Mouse (Mus musculus) gastrocnemius, postnatal 10 days (tissue): ENCODE measurements at regions not wholly inside any gene's neighbourhood (a gene's known extent, or its start where the extent isn't known, plus 50 kb on each side); places are given as distances from the start of the nearest gene placed in this dataset.
A peak's percentile ranks its signal among the peaks of the same experiment; 100 is the strongest.

ENCODE experiments used
- DNase-seq: peaks from one replicate; pipeline ENCODE4 v3.0.0; 2021; ENCODE audit warnings: mixed read lengths

DNA sequence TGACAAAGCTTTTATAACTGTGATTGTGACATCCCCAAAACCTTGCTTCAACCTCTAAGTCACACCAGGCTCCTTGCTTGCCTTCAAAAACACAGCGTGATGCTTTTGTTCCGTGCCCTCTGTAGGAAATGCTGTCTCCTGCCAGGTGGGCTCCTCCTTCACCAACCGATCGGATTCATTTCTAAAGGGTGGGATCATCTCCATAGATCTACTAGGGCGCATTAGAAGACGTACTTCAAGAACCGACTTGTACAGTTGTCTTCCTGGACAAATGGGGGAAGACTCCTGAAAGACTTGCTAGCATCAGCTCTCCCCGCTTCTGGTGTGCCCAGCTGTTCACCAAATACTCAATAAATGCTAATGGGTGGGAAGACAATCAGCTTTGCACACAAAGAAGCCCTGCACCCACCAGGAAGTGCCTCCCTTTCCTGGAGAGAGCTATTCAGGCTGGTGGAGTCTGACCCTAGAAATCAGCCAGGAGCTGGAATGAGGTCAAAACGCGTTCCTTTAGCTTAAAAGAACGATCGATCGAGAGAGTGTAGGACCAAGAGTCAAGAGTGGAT is 53.0 kb downstream of the Hoxa1 start:
- no peak for DNase-seq

DNA sequence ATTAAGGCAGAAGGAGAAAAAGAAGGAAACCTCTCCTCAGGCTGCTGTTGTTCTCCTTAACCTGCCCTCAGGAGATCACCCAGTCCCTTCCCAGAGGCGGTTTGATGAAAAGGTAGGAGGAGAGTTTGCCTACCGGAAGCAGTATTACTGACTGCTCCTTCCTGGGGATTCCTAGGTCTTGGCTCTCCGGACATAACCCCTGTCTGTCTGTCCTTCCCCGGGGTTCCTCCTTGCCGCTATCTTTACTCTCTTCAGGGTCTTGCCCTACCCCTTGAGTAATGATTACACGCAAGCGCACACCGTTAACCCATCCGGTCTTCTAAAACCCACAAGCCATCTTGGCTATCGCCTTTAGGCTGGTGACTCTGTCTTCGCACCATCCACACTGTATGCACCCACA is 54.0 kb downstream of the Hoxa1 start:
- no peak for DNase-seq

DNA sequence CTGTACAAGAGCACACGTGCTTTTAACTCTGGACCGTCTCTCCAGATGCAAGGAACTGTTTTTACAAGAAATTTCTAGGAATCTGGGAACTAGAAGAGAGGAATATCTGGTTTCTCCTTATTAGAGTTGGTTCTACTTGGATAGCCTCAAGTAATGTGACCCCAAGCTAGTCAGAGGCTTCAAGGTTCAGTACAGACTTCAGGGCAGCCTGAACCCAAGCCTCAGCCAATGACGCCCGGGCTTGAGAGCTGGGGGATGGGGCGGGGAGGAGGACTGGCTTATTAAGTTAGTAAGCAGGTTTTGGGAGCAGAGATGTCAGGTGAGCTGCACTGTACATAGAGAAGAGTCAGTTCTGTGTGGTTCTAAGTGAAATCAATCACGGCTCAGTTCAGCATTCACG is 54.5 kb downstream of the Hoxa1 start:
- DNase-seq, result no peak

DNA sequence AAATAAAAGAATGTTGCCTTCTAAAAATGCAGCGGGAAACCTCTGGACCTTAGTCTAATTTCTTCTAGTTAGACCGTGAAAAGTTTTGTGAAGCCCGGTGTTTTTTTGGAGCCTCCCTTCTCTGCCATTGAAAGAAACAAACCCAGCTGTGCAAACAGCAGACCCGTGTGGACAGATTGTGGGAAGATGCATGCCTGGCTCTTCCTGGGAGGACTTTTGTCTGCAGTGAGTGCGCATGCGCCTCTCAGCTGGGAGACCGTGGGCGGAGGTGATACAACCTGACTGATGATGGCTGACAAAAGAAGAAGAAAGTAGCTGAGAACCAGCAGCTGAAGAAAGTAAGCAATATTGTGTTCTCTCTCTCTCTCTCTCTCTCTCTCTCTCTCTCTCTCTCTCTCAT is 55.4 kb downstream of the Hoxa1 start:
- no peak for DNase-seq

DNA sequence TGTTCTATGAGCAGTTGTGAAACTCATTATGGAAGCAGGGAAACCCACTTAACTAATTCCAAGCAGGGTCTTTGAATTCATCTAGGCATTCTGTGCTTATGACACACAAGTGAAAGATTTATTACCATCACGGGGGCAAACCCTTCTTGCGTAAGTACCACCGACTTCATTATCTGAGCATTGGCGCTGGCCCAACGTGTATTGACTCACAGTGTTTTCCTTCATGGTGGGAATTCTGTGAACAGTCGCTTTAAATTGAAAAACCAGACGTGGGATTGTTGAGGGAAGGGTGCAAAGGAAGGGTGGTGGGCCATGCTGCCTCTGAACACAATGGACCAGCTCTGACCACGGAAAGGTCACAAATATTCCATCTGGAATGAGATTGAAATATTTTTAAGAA is 55.9 kb downstream of the Hoxa1 start:
- peak; percentile 18 for DNase-seq

DNA sequence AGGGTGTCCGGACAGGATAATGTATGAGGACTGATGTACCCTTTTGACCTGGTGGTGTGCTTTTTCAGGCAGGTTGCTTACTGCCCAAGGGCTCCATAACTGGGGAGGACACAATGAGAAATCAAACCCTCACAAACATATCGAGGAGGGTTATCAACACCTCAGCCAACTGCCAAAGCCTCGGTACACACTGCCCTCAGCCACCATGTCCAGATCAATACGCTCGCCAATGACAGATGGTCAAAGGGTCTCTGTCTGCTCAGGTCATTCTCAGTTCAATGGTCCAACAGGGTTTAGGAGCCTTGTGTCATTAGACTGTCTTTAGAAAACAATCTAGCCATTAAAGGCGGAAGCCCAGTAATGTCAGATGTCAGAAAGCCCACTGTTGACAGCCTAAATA is 56.9 kb downstream of the Hoxa1 start:
- DNase-seq, result no peak

DNA sequence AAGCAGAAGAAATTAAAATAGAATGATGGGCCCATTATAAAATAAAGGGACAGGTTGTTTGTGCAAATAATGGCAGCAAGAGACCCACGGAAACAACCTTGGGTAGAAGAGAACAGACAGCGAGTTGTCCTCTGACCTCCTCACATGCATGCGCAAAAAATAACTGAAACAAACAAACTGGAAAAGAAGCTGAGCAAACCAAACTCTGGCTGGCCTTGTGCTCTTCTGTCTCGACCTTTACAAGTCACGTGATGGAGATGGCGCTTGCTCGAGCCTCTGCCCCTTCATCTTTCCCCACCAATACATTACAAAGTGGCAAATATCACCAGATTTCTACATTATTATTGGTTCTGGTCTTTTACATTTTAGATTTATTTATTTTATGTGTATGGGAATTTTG is 59.3 kb downstream of the Hoxa1 start:
- DNase-seq, result no peak

DNA sequence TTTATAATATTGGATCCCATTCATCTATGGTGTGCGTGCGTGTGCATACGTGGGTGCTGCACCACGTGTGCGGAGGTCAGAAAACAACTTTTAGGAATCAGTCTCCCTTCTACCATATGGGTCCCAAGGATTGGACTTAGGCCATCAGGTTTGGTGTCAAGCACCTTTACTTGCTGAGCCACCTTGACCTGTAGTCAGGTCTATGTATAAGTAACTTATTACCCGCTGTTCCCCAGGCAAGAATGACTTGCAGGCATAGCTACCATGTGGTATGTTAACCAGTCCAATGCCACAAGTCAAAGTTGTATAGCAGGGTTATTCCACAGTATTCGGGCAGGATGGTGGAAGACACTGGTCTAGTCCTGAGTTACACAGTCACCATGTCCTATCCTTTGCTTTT is 62.5 kb downstream of the Hoxa1 start:
- DNase-seq, result no peak

DNA sequence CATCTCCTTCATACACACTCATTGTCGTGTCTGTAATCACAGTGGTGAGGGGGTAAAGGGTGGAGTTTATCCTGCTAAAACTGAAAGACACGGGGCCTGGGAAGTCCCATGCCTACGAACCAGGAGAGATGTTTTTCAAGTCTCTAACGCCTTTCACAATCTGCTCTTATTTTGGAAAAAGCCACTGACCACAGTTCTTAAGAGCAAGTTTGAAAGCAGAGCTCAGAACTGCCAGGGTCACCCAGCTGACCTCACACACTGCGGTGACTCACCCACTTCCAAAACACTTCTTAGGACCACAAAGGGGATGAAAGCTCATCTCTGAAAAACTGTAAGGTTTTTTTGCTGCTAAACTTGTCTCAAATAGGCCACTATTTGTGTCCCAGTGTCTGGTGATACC is 66.7 kb downstream of the Hoxa1 start:
- no peak for DNase-seq

DNA sequence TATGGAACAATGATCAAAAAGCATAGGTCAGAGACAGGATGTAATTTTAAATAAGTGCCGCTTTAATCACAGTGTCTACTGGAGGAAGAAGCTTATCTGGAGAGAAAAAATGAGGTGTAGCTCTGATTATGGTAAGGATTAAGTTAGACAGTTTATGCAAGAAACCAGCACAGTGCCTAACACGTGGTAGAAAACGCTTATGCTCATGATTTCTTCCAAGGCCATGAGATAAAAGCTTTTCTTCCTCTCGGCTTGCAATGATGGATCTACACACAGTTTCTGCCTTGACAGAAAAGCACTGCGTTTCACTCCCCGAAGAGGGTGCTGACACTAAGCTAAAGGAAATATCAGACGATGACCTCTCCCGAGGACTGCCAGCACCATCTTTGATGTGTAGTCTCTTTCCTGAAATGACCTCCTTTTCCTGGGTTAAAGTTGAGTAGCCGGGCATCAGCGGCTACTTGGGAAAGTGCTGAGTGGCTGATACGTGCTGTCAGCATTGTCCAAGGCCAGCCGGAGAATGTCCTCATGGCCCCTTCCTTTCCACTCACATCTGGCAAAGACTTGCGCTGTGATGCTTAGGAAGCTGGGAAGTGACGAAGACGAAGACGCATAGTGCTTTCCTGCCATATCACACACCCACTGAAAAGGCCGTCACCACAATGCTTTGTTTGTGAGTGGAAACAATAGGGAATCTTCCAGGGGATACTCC is 72.0 kb downstream of the Hoxa1 start:
- DNase-seq, result no peak

DNA sequence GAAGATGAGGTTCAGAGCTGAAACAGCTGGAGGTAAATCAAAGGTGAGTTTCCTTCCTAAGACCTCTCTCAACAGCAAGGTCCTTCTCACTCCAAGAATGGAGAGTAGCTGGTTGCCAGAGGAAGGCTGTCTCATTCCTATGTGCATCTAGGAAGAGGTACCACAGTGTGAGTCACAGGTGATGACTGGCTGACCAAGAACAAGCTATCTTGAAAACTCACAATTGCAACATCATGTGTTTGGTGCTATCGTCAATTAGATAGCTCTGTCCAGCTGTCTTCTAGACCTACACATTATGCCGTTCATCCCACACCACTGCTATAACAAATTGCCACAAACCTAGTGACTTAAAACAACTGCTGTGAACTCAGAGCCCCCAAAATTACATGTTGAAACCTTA is 72.3 kb upstream of the Skap2 start:
- no peak for DNase-seq

DNA sequence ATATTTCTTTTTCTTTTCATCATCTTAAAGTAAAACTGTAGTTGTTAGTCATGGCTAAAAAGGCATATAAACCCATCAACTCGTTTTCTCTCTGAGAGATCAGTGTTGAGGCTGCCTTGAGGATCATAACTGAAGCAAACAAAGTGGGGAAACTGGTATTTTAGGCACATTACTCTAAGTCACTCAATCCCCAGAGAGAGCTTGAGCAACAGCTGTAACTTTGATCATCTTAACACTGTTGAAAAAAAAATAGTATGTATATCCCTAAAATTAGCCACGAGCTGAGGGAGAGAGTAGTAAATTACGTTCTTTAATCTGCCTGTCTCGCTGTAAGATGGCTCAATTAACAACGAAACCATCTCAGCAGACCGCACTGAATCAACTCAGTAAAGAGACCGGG is 67.2 kb upstream of the Skap2 start:
- DNase-seq, result no peak

DNA sequence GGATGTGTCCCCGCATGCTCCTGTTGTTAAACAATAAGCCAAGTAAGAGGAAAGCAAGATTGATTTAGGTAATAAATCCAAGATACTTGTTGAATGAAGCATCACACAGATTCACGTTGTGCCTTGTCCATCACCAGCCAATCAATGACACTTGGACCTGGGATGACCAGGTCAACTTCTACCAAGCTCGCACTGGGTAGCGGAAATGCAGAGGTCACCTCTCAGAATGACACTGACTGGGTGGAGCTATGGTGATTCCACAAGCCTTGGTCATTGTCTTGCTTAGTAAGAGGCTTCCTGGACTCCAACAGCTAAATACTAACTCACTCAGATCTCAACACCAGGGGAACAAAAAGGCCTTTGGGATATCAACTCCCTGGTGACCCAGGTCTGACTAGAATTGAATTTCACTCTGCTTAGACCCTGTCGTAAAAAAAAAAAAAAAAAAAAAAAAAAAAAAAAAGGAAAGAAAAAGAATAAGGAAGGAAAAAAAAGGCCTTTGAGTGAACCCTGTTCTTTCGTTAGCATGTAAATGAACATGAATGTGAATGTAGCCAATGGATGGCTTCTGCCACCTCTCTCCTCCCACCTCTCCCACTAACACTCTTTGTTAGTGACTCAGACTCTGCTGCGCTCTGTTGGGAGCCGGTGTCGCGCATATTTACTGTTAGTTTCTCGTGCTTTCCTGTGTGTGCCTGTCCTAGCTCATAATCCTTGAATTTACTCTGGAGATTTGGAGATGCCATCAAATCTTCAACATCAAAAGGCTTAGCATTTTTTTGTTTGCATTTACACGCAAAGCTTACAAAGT is 66.4 kb upstream of the Skap2 start:
- no peak for DNase-seq

DNA sequence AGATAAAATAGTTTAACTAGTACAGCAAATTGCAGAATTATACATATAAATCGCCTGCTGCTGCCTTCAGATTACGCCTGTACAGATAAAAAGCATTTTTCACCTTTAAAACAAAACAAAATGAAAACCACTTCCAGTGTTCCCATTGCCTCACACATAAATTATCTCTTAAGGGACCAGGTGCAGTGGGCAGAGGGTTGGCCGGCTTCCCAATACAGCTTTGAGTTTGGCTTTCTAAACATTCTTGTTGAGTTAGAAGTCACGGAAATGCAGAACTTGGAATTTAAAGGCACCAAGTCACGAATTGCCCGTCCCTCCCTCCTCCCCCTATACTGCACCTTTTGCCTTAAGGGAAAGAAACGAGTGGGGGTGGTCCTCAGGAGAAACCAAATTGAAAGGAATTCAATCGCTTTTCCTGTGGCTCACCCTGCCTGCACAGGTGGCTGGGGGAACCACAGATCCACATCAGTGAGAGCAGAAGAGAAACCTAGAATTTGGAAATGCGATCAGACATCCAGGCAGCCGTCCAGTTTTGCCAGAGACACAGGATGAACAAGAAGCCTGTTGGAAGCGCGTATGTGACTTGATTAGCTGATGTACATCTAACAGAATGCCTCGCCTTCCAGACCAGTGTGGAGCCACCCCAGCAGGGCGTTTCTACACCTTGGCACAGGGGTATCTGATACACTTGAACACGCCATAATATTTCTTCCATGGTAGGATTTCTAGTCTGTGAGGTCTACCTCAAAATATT is 64.0 kb upstream of the Skap2 start:
- no peak for DNase-seq

DNA sequence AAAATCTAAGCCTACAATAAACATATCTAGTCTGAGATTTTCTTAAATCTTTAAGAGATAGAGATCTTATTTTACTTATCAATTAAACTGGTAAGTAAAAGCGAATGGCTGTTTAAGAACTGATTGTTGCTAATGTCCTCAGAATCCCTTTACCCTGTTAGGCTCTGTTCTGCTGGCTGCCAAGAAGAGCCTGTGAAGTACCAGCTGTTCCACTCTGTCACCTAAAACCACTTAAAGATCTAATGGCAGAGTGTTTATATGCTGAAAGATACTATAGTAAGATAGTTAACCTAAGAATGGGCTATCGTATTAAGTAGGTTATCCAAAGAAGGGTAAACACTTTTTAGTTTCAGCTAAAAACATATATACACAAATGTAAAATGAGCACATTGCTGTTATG is 62.6 kb upstream of the Skap2 start:
- DNase-seq, result no peak

DNA sequence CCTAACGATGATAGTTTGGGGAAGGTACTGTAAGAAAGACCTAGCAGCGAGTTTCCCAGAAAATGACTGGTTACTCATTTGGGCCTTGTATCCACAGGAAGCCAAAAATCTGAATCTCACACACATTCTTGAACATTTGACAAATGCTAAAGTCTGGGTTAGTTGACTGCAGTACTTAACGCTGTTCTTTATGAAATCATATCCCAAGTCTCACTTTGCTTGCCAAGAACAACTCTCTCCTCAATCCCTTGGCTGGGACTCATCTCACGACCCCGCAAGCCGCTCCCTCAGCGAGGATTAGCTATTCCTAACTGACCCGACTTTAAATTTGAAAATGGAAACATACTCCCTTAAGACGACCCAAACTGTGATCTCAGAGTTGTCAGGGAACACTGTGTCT is 54.8 kb upstream of the Skap2 start:
- DNase-seq, result no peak

DNA sequence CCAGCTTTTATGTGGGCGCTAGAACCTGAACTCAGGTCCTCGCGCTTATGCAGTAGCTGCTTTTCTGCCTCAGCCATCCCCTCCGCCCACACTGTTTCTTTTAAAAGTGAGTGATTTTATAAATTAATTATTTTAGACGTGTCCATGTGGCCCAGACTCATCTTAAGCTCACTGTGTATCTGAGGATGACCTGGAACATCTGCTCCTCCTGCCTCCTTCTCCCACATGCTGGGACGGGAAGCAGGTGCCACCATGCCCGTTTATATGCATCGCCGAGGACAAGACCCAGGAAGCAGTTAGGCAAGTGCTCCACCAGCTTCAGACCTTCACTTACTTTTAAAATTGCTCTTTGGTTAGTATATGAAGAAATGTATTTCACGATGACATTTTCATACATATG is 53.3 kb upstream of the Skap2 start:
- DNase-seq, result no peak

DNA sequence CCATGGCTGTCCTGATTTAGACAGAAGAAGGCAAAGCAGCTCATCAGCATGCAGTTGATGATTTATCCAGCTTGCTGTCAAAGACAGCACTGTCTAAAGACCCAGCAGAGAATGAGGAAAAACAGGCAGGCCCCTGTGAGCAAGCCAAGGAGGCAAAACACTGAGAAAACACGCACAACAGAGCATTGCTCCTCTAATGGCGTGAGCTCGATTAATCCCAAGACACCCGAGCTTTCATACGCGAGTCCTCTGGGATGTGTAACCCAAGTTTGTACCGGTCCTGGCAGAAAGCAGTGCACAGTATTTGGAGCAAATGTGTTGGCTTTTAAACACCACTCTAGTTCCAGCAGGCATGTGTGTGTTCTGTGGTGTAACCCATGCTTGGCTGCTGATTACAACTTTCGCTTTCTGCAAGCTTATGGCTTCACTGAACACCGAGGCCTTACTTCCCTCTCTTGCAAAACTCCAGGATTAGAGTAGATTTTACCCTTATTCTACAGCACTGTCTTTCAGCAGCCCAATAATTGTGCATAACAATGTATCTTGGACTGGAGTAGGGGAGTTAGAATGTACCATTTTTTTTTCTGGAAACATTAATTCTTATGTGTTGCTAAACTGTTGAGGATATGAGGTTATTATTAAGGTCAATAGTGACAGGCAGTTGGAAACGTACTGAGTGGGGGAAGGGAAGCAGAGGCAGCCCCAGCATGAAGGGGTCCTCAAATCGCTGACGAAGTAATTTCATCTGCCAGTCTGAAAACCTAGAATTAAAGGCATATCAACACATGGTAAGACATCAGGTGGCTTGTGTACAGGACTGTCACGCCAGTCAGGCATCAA is 52.0 kb upstream of the Skap2 start:
- peak; percentile 14 for DNase-seq
